Mouse (Mus musculus) thymus, postnatal 10 days (tissue): ENCODE data around the gene Mad2l1.

Experiments used
- DNase-seq, 2 experiments: peaks; one replicate each; pipeline ENCODE4 v3.0.0; 2021; ENCODE audit warnings: low spot score in 2 of 2

Mad2l1 gene

DNA sequence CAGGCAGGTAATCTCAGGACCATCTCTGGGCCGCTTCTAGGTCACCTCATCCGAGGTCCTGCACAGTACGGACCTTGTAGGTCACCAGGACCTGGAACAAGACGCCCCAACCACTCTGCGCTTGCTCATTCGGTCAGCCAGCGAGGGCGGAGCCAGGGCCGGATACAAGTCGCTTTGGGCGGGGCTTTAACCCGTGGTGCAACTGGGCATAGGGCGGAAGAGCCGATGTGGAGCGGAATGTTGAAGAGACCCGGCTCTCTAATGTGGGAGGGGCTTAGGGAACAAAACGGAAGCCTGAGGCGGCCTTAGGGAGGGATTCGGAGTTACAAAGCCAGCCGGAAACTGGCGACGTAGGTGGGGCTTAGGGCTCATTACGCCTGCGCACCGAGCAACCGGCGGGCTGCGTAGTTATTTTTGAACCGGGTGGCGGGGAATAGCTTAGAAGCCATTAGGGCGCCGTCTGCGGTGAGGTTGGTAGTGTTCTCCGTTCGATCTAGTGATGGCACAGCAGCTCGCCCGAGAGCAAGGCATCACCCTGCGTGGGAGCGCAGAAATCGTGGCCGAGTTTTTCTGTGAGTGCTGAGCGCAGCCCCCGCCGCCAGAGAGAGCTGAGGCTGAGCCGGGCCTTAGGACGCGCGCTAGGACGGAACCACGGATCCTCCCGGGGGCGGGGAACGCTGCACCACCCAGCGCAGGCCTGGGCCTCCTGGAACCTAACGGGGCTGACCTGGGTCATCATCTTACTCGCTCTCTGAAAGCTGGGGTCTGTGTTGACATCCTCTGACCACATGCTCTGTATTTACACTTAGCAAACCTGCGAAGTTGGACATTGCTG, at the start of gene Mad2l1:
Gene Mad2l1, plus strand, starts transcription at position 363 of the 835 bp plus-strand sequence.
- DNase-seq: peak; percentile 96

DNA sequence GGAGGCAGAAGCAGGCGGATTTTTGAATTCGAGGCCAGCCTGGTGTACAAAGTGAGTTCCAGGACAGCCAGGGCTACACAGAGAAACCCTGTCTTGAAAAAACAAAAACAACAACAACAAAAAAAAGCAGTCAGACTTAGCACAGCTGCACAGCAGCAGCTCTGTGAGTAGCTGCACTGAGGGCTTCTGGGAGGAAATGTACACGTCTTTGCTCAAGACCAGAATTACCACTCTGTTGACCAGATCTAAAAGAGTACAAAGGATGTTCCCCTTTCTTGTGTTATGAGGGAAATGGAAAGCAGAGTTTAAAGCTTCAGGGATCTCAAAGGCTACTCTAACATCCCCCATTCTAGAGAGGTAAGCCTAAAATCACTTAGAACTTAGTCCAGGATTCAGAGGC, 41.5 kb upstream of the Mad2l1 start:
- no peak for DNase-seq

DNA sequence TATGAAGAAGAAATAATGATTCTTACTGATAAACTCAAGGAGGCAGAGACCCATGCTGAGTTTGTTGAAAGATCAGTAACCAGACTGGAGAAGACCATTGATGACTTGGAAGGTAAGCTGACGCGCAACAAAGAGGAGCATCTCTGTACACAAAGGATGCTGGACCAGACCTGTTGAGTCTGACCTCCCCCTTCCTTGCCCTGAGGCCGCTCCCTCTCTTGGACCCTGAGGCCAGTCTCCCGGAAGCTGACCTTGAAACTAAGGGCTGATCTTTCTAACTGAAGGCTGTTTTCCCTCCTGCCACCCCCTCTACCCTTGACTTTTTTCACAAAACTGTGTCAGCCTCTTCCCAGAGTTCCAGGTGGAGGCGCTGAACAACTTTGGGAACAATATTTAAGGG, 18.8 kb upstream of the Mad2l1 start:
- no peak for DNase-seq

DNA sequence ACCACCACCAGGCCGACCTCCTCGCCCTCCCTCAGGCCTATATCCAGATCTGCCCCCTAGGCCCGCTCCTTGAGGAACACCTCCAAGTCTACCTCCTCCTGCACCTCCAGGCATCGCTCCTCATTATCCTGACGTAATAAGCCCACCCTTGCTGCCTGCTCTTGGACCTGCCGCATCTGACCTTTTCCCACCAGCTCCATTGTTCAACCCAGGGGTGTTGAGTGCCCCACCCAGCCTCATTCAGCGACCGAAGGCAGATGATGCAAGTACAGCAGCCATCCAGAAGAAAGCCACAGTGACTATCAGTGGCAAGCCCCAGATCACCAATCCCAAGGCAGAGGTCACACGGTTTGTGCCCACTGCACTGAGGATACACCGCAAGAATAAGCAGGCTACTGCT, 6.8 kb upstream of the Mad2l1 start:
- no peak for DNase-seq

DNA sequence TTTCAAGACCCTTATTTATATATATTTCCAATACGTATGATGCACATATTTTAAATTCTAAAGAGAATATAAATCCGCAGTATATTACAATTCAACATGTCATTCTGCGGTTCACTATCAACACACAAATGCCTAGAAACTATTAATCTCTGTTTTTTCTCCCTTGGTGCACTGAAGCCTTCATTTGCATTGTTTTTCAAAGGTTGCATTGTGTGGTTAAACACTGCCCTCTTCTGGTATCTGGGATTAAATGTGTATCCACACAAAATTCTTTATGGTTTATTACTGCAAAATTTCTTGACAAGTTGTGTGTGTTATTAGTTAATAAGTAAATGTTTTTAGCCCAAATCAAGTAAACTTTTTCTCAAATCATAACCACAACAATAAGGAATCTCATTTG, 1.9 kb upstream of the Mad2l1 start:
- DNase-seq: peak in 1 of 2 experiments; percentile 50

DNA sequence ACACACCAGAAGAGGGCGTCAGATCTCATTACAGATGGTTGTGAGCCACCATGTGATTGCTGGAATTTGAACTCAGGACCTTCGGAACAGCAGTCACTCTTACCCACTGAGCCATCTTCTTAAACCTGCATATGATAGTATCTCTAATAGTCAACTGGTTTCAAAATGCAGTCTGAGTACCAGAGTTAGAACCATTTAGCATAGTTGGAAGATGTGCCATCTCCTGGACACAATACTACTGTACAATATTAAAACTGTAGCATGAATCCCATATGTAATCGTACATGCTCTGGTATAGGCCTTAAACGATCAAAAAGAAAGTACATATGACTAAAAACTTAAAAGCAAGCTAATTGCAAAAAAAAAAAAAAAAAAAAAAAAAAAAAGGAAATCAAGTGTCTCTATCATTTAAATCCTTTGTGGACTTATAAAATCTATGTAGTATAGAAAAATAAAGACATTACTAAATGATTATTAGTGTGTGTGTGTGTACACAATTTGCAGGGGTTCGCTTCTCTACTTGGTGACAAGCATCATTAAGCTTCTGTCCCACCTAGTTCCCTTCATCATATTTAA, 736 bp upstream of the Mad2l1 start:
- peak in 1 of 2 experiments; percentile 16 for DNase-seq

DNA sequence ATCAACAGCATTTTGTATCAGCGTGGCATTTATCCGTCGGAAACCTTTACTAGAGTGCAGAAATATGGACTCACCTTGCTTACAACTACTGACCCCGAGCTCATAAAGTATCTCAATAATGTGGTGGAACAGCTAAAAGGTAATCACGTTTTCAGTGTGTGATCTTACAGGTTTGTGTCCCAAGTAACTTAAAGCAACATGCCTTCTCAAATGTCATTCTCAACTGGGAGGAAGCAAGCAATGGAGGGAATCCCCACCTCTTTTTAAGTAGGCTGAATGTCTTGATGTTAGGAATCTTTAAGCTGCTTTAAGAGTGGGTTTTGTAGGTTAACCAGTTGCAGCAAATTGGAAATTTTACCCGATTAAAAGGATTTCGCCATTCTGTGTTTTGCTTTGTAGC, 776 bp downstream of the Mad2l1 start:
- no peak for DNase-seq

DNA sequence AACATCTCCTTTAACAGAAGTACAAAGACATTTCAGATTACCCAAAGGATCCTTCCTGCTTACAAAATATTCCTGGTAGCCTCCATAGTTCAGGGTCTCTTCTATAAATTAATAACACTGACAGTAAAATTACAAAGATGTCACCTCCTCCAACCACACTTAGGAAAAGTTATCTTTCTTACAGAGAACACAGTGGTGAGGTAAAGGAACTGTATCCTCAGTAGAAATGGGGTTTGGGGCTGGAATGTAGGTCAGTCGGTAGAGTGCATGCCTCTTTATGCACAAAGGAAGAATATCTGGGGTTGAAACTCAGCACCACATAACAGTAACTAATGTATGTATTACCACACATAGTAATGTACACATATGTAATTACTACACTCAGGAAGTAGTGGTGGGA, 24.8 kb downstream of the Mad2l1 start, which contains the start of gene Vmn1r32:
Gene Vmn1r32, minus strand, starts transcription at position 101 of the 400 bp plus-strand sequence.
- DNase-seq: no peak

DNA sequence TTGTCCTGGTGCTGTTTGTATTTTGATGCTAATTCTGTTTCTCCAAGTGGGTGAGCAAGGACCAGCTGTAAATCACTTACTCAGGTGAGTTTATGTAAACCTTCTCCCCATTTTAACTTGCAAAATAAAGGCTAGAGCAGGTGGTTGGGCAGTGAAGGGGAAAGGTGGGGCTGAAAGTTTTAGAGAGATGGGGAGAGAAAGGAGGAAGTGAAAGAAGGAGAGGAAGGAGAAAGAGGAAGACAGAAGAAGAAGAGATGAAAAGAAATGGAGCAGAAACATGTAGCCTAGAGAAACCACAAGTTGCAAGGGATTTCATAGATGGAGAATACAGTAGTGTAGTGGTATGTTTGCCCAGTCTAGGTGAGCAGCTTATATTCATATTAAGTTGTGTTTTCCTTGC, 60.6 kb downstream of the Mad2l1 start:
- no peak for DNase-seq
